Mouse (Mus musculus) CD4-positive, CD25-positive, alpha-beta regulatory T cell, adult 4 months (primary cell): ENCODE data around the gene Gm4779. TPM values are rescaled to one million over a fixed set of nuclear protein-coding genes. Genes with fewer than 3 reads are reported as not detected.
"Not testable (repeated sequence)": the region's sequence is repeated elsewhere in the genome, so short reads cannot be mapped to it uniquely, and the experiment has no call there.

Experiments
- ATAC-seq: one replicate; pipeline ENCODE4 v1.8.0; 2017
- polyA plus RNA-seq, 2 experiments: library from polyadenylated mRNA; unstranded; fragments of 100-300 nt; shearing (Covaris generic); gene quantifications; one replicate each; pipeline ENCODE4 v1.2.1; 2017

Gene Gm4779
- polyA plus RNA-seq, result 1 to 10 TPM in 1 of 2 experiments, not detected in 1; 1.4 TPM

DNA sequence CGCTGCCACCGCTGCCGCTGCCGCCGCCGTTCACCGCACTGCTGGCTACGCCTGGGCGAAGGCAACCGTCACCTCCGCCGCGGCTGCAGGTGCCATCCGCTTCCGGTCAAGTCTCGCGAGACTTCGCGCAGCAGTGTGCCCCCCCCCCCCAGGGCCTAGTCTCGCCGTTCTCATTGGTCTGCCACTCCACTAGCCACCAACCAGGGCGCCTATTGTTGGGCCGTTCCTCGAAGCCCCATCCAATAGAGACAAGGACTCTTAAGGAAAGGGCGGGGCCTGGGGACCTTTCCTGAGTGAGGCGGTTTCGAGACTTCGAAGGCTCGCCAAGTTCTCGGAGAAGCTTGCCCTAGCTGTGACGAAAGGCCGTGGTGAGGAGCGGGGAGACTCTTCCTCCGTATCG lies at the start of gene Gm4779, which contains the start of gene 8030474K03Rik:
Gm4779 (minus strand) TSS at position 82 of the 400 bp plus-strand sequence.
8030474K03Rik (plus strand) TSS at position 315 of the 400 bp plus-strand sequence.
- no peak for ATAC-seq

DNA sequence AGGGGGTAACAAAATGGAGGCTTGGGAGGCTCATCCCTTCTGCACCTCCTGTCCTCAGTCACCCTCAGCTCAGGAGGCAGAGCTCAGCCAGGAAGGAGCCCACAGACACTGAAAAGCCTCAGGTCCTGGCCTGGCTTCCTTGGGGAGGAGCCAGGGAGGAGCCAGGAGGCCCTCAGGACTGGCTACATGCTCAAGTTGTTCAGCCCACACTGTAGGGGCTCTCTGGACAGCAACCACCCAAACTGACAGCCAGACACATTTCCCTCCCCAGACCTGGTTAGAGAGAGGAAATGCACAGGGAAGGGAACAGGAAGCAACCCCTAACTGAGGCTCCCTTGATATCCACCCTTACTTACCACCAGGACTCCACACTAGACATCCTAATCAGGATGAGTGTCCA lies 25.8 kb upstream of the Gm4779 start:
- not testable (repeated sequence) for ATAC-seq

DNA sequence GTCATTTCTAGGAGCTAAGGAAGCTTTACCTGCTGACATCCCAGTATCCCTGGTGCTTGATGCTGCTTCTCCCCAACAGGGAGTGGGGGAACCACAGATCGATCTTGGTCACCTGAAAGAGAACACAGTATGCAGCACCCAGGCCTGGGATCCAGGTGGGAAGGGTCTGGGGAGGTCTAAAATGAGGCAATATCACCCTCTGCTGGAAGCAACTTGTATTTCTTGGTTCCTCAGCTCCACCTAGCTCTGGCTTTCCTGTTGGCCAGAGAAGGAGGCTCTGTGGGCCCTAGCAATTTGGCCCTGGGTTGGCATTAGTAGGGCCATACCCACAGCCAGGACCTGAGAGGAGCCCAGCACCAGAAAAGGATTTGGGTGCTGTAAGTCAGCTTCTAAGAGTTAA lies 24.9 kb upstream of the Gm4779 start:
- no peak for ATAC-seq

DNA sequence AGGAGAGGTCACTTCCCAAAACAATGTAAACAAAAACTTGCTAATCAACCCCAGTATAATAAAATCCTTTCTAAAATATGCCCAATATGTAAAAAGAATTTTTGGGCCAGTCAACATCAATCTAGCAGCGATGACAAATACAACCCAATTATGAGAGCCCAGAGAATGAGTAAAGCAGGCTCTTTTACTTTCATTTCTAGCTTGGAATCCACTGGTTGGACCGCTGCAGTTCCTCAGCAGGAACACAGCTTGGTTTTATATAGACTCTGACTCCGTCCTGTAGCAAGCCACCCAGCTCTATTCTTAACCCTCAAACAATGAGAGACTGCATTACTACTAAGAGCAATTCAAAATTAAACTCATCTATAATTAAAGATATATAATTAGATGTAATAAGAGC lies 17.5 kb upstream of the Gm4779 start:
- ATAC-seq, result peak; percentile 63

DNA sequence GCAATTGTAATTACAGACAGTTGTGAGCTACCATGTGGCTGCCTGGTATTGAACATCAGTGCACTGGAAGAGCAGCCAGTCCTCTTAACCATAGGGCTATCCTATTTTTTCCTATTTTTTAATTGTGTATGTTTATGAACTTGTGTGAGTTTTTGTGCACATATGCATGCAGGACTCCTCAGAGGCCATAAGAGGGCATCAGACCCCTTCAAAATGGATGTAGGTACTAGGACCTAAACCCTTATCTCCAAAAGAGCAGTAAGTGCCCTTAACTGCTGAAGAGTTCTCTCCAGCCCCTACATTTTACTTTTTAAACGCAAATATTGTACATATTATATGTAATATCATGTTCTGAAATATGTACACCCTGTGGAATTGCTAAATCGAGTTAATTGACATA lies 11.3 kb upstream of the Gm4779 start:
- ATAC-seq, result no peak

DNA sequence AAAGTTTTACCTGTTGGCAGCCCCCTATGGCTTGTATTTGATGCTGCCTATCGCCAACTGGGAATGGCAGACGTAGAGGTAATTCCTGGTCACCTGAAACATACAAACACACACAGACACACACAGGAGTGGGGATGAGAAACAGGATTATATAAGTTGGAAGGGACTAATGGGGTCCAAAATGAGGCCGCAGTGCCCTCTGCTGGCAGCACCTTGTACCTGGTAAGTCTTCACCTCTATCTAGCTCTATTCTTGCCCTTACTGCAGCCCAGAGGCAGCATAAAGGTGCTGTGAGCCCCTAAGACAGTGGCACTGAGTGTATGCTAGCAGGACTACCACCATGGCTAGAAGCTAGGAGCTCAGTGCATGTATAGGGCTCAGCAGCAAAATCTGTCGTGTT lies 2.7 kb downstream of the Gm4779 start:
- ATAC-seq, result no peak

DNA sequence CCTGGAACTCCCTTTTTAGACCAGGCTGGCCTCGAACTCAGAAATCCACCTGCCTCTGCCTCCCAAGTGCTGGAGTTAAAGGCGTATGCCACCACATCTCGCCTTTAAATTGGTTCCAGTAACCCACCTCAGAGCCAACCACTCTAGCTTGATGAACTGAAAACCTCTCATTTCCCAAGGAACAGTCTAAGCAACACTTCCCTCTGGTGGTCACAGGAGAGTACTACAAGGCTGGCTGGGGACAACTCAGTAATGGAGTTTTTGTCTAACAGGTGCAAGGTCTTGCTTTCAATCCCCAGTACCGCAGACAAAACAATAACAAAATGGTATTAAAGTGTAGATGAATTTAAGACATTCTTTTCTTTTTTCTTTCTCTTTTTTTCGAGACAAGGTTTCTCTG lies 22.2 kb downstream of the Gm4779 start:
- ATAC-seq, result peak; percentile 66

DNA sequence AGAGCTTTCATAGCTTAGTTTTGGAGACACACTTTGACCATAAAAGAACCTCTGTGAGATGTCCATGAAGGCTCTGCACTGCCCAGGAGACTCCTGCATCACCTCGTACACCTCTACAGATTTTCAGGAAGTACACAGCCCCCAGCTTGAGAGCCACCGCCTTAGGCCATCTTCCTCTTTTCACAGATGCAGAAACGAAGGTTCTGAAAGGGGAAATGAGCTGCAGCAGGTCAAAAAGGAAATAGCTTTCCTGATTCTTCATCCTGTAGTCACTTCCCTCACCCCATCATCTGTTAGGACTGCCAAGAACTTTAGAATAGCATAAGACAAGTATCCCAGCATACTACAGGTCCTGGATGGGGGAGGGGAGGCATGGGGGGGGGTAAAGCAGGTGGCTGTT lies 23.9 kb downstream of the Gm4779 start:
- no peak for ATAC-seq

DNA sequence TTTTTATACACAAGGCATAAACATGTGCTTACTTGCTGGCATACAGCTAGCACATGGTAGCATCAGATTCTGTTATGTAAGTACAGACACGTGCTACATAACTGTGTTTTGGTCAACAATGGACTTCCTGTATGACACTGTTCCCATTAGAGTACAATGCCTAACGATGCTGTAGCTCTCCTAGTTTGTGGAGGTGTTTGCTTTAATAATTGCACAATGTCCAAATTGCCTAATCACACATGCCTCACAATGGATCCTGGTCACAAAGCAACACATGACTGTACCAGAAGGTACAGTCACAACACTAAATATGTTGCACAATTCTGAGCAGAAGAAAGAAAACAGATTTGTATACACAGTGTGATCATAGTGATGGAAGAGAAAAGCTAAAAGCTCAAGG lies 24.7 kb downstream of the Gm4779 start:
- no peak for ATAC-seq

DNA sequence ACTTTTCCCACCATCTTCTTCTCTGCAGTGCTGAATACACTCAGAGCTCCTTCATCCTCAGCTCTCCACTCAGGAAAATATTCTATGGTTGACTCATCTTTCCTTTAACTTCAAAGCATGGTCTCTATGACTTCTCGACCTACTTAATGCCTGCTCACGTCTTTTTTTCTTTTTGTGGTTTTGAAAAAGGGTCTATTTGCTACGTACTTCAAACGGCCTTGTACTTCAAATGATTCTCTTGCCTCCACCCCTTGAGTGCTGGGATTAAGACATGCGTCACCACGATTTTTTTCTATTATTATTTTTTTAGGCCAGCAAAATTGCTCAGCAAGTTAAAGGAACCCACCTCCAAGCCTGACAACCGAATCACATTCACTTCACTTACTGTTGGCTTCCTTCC lies 26.9 kb downstream of the Gm4779 start:
- ATAC-seq, result peak; percentile 61

DNA sequence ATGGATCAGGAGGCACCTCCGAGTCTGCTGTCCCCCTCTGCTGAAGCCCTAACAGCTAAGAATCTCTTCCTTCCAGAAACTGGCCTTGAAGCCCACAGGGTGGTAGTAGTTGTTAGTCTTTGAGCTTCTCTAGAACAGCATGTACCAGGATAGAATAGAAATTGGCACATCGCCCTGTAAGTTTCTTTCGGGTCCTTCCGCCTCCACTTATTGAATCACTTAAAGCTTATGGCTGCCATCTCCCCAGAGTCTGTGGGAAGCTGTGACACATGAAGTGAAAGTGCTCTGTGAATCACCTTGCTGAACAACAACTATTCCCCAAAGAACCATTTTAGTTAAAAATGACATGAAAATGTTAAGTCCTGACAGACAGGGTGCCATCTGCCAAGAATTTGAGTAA lies 29.1 kb downstream of the Gm4779 start:
- no peak for ATAC-seq

DNA sequence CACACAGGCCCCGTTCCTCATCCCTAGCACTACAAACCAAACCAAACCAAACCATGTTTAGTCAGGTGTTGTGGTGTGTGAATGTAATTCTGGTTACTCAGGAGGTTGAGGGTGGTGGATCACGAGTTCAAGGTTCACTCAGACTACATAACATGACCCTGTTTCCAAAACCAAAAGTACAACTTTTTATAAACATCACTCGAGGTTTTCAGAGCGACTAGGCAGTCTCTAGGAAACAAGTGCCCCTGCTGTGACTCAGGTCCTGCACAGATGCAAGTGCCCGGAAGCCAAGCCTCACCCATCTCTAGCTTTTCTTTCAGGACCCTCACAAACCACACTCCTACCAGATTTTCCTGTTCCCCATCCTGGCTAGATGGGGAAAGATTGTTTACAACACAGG lies 29.6 kb downstream of the Gm4779 start:
- ATAC-seq, result peak; percentile 61

DNA sequence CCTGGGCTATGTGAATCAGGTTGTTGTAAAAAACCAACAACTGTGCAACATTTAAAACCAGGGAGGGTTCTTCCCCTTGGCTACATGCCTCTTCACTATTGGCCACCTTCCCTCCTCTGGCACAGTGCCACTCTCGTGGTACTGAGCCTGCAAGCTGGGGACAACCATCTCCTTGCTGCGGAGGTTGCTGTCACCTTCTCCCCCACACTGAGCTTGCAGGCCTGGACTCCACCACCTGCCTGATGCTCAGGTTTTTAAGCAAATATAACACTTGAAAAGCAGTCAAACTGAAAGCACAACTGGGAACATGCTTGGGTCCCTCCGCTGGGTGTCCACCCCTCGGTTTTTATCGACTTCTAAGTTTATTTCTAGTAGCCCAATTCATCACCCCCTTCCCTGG lies 39.7 kb downstream of the Gm4779 start:
- peak; percentile 26 for ATAC-seq

DNA sequence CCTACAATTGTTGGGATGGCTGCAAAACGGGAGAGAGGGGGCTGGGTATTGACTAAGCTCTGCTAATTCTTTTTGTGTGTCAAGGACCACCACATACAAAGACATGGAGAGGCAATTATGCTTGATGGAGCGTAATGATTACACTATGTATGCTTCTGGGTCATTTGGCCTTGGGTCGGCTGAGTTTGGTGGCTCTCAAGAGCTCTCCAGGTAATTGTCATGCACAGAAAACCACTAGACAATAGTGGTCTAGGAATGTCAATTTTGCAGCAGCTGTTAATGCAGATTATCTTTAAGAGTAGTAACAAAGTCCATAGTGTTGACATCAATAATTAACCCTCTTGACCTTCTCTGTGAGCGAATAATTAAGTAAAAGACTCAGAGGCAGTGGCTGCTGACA lies 44.1 kb downstream of the Gm4779 start:
- no peak for ATAC-seq

DNA sequence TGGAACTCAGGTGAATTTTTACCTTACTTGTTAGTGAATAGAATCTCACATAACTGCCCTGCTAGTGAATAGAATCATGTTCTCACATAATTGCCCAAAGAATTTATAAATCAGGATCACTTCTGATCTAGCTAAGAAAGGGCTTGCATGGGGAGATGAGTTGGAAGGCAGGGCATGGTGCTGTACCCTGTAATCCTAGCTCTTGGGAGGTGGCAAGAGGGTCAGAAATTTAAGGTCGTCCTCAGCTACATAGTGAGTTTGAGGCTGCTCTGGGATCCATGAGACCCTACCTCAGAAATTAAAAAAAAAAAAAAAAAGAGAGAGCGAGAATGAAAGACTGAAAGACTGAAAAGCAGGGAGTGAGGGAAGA lies 53.2 kb downstream of the Gm4779 start:
- no peak for ATAC-seq

DNA sequence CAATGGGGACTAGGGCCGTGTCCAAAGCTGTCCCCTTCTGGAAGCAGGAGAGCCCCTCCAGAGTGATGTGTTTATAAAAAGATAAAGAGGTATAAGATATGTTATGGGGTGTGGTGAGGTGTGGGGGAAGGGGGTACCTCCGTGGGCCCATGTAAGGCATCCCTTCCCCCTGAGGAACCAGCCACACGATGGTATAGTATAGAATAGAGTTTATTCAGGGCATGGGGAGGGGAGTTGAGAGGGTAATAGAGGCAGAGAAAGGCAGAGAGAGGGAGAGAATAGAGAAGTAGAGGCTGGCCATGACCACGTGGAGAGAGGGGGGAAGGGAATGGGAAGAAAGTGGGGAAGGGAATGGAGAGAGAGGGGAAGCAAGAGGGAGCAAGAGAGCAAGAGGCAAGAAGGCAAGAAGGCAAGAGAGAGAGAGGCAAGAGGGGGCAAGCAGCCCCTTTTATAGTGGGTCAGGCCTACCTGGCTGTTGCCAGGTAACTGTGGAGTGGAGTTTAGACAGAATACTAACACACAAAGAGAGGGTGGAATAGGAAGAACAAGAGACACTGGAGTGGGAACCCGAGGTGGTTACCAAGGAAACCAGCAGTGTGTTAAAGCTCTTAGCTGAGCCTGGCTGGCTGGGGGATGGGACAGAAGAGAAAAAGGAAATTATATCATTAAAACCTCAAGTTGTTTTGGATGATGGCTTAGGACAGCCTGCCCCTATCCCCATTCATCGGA lies 53.7 kb downstream of the Gm4779 start:
- no peak for ATAC-seq

Other genes starting within 250 kb of the Gm4779 start
- gene Ogt, start 154.4 kb downstream of the Gm4779 start, polyA plus RNA-seq, result 100 to 1,000 TPM; 178 to 203 TPM
- 100 to 1,000 TPM; 155 to 211 TPM for gene Cxcr3, start 60.2 kb downstream of the Gm4779 start, polyA plus RNA-seq
- gene 8030474K03Rik, start 233 bp upstream of the Gm4779 start, polyA plus RNA-seq, result 1 to 10 TPM in 1 of 2 experiments, not detected in 1; 2.6 TPM
- 1 to 10 TPM; 1.4 to 2.2 TPM for gene Nhsl2, start 55.0 kb upstream of the Gm4779 start, polyA plus RNA-seq